Mouse (Mus musculus): ENCODE results near the gene Ebf1.

The Ebf1 gene

GRCm38 (mm10) chr11:44661875-44662274 lies 44.8 kb downstream of the Ebf1 start:
- DNase-seq (ENCODE audit: extremely low read depth, low read depth): no peak

- DNase-seq (ENCODE audit: extremely low read depth, low read depth): no peak
Measured at GRCm38 (mm10) chr11:44663609-44664141, 46.6 kb downstream of the Ebf1 start.

GRCm38 (mm10) chr11:44665156-44665682 lies 48.1 kb downstream of the Ebf1 start:
- DNase-seq (ENCODE audit: extremely low read depth, low read depth): no peak

GRCm38 (mm10) chr11:44665741-44666531 lies 48.8 kb downstream of the Ebf1 start:
- no peak for DNase-seq (ENCODE audit: extremely low read depth, low read depth)

- no peak for DNase-seq (ENCODE audit: extremely low read depth, low read depth)
Measured at GRCm38 (mm10) chr11:44666741-44667140, 49.6 kb downstream of the Ebf1 start.

- DNase-seq (ENCODE audit: extremely low read depth, low read depth): no peak
Measured at GRCm38 (mm10) chr11:44681306-44681705, 64.2 kb downstream of the Ebf1 start.

- DNase-seq (ENCODE audit: extremely low read depth, low read depth): no peak
Measured at GRCm38 (mm10) chr11:44681995-44682394, 64.9 kb downstream of the Ebf1 start.

- no peak for DNase-seq (ENCODE audit: extremely low read depth, low read depth)
Measured at GRCm38 (mm10) chr11:44682703-44683539, 65.8 kb downstream of the Ebf1 start.

GRCm38 (mm10) chr11:44684486-44685076 lies 67.5 kb downstream of the Ebf1 start:
- DNase-seq (ENCODE audit: extremely low read depth, low read depth): no peak

GRCm38 (mm10) chr11:44685129-44685528 lies 68.0 kb downstream of the Ebf1 start:
- DNase-seq (ENCODE audit: extremely low read depth, low read depth): no peak

DNA sequence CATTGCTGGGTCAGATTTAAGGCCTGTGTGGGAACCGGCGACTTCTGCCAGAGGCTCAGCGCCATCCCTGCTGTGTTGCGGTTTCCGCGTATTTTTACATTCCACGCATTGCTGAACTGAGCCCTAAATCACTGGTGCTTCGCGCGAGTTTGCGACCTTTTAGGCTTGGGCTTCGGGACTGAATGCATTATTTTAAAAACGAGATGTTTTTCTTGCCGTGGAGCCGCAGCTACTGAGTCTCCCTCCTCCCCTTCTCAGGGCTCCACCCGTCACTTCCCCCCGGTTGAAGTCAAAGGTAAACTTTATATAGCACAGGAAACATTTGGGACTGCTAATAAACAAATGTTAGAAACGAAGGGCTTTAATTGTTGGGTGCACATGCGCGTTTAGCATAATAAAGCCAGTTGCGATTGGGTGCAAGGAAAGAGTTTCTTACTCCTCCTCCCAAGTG lies 68.8 kb downstream of the Ebf1 start:
- no peak for DNase-seq (ENCODE audit: extremely low read depth, low read depth)

DNA sequence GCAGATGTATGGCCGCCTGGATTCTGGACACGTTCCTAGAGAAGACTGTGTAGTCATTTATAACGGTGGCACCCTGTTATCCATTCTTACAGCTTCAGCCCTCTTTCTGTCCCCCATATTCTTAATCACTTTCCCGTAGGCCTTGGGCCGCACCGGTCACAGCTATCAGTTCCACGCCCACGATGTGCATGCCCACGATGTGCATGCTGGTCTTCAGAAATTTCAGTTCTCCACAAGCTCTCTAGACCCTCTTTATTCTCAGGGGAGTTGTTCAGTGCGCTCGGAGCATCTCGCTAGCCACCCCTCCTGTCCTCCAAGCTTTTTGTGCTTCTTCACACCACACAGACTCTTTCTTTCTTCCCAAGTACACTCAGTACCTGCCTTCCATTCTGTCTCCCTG lies 69.3 kb downstream of the Ebf1 start:
- DNase-seq (ENCODE audit: extremely low read depth, low read depth): no peak

DNA sequence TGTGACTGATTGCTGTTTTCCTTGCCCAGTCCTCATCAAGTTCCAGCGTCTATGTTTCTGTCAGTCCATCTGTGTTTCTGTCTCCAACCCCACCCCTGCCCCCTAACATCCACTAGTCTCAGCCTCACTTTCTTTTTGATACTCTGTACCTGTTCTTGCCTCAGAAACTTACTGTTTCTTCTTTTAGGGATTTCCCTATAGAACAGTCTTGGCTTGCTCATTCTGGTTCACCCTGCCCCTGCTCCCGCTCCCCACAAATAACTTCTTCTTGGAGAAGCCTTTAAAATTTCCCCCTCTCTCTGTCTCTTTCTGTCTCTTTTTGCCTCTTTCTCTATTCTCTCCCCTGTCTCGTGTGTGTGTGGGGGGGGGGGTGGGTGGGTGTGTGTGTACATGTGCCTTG lies 71.4 kb downstream of the Ebf1 start:
- DNase-seq (ENCODE audit: extremely low read depth, low read depth): no peak

GRCm38 (mm10) chr11:44689571-44690264 lies 72.6 kb downstream of the Ebf1 start:
- no peak for DNase-seq (ENCODE audit: extremely low read depth, low read depth)

DNA sequence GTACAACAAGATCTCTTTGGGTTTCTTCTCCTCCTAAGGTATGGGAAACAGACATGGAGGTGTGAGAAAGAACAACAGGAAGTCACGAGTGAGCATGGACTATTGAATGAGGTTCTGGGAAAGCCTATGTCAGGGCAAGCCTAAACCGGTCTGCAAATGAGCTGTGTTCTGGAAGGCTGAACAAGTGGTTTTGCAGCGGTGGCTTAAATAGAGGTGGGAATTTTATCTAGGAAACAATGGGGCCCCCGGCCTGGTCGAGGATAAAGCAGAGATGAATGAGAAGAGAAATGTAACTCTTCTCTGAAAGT lies 73.1 kb downstream of the Ebf1 start:
- no peak for DNase-seq (ENCODE audit: extremely low read depth, low read depth)

GRCm38 (mm10) chr11:44695416-44695815 lies 78.3 kb downstream of the Ebf1 start:
- DNase-seq (ENCODE audit: extremely low read depth, low read depth): no peak

GRCm38 (mm10) chr11:44696539-44697201 lies 79.6 kb downstream of the Ebf1 start:
- no peak for DNase-seq (ENCODE audit: extremely low read depth, low read depth)

DNA sequence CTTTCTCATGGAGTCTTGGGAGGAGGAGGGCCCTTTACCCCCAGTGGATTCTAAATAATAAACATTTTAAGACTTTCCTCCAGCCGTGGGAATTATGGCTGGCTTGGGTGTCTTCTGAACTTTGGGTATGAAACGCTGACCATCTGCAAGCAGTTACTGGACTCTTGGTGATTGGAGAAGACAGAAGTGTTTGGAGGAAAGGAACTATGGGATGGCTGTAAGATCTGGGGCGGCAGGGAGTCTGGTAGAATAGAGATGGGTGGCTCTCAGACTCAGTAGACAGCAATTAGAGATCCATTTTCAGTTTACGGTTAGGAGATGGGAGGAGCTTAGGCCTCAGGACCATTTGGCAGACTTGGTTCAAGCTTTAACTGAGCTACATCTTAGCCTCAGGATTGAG lies 83.1 kb downstream of the Ebf1 start:
- DNase-seq (ENCODE audit: extremely low read depth, low read depth): no peak

DNA sequence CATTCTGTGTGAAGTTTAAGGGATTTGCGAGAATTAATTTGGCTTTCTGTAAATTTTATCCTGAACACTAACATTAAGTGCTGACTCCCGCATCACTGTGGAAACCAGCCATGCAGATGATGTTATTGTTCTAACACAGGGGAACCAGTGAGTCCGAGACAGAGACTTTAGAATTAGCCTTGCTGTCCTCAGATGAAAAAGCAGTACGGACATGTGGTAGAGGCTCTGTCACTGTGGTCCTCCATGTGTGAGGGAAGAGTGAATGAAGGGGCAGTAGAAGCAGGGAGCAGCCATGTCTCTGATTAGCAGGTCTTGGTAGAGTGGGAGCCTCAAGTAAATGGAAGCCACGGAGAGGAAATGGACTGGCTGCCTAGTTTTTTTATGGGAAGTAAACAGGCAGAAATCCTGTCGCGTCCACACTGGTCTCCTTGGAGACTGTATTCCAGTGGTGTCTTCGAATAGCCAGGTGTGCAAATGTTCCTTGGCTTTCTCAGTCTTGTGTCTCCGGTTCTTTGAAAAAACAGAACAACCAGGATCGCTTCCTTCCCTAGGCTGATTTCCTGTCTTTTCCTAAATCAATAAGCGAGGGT lies 84.2 kb downstream of the Ebf1 start:
- no peak for DNase-seq (ENCODE audit: extremely low read depth, low read depth)

DNA sequence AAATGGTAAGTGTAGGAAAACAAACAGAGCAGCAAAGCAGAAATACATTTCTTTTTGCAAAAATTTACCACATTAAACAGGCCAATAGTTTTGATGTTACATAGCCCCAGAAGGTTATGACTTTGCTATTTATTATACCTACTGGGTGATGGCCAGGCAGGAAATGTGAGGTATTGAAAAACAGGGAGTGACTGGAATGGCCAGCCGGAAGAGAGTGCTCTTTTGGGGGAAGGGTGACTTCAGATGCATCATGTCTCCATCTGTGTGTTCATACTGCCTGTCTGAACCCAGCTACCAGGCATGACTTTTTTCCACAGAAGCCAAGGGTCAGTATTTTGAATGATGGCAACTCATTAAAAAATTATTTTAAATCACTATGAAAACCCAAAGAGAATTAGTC lies 84.7 kb downstream of the Ebf1 start:
- DNase-seq (ENCODE audit: extremely low read depth, low read depth): no peak
